Mouse (Mus musculus) midbrain, embryonic 15.5 days (tissue): ENCODE data around the gene Mrpl54. TPM values are rescaled to one million over a fixed set of nuclear protein-coding genes. Genes with fewer than 3 reads are reported as not detected.

Source experiments
- ATAC-seq: fragments of 200-750 bp; cut with Nextera tagmentation; replicated peaks from 2 replicates; pipeline ENCODE4 v1.8.0; 2017; ENCODE audit warnings: moderate TSS enrichment
- H3K27ac ChIP-seq: fragments of 300-500 bp; sonication (generic); 2 replicates; pipeline ENCODE4 v1.5.1; 2015; ENCODE audit warnings: mild to moderate bottlenecking, inconsistent platforms
- H3K27me3 ChIP-seq: fragments of 300-500 bp; sonication (generic); replicated peaks from 2 replicates; pipeline ENCODE4 v1.6.1; 2015; ENCODE audit warnings: inconsistent platforms
- H3K36me3 ChIP-seq: fragments of 300-500 bp; sonication (generic); replicated peaks from 2 replicates; pipeline ENCODE4 v1.6.1; 2015; ENCODE audit warnings: inconsistent platforms
- H3K4me1 ChIP-seq: fragments of 300-500 bp; sonication (generic); 2 replicates; pipeline ENCODE4 v1.6.1; 2015; ENCODE audit warnings: inconsistent platforms
- H3K4me2 ChIP-seq: fragments of 300-500 bp; sonication (generic); 2 replicates; pipeline ENCODE4 v1.6.1; 2015; ENCODE audit warnings: inconsistent platforms, mild to moderate bottlenecking, moderate library complexity
- H3K4me3 ChIP-seq: fragments of 300-500 bp; sonication (generic); 2 replicates; pipeline ENCODE4 v1.5.1; 2015; ENCODE audit warnings: mild to moderate bottlenecking, inconsistent platforms
- H3K9ac ChIP-seq: fragments of 300-500 bp; sonication (generic); 2 replicates; pipeline ENCODE4 v1.6.1; 2015; ENCODE audit warnings: mild to moderate bottlenecking, inconsistent platforms
- H3K9me3 ChIP-seq: fragments of 300-500 bp; sonication (generic); 2 replicates; pipeline ENCODE4 v1.6.1; 2016; ENCODE audit warnings: inconsistent platforms
- WGBS: fragments of 180-500 bp; shearing (Covaris S2); methylation state at CpG from one replicate; pipeline ENCODE4 v1.1.7; 2015; ENCODE audit warnings: mixed read lengths; 5-methylcytosine and 5-hydroxymethylcytosine counted together
- polyA plus RNA-seq: library from polyadenylated mRNA; unstranded; fragments of >200 nt; fragmentation: Nextera tagmentation; extraction: Ambion mirVana; gene quantifications from 2 replicates; pipeline ENCODE4 v1.2.1, GENCODE M21; 2015

The Mrpl54 gene
- polyA plus RNA-seq, 1 experiment from 2014 or later = 124 TPM

GRCm38 (mm10) chr10:81252424-81253419, 14.0 kb downstream of the Mrpl54 start, which contains the start of gene Matk:
TSS of gene Matk (plus strand) at chr10:81252935.
- no peaks in the 10 kb centered on the region for H3K36me3 ChIP-seq
- peaks cover 26% of the 10 kb centered on the region for H3K4me1 ChIP-seq
- H3K9me3 ChIP-seq = no peaks in the 10 kb centered on the region
- H3K4me3 ChIP-seq = peak within 1 kb of the TSS; percentile 38
- peaks cover 34% of the 10 kb centered on the region for H3K27me3 ChIP-seq
- peak within 1 kb of the TSS; percentile 67 for H3K27ac ChIP-seq
- H3K4me2 ChIP-seq = peak within 1 kb of the TSS; percentile 66
- peak; percentile 86 for ATAC-seq
- H3K9ac ChIP-seq = peak within 1 kb of the TSS; percentile 44
- 8% methylated on average over 44 of the region's 44 CpGs for WGBS

- Histone ChIP-seq H3K9me3 (no peaks in the 10 kb centered on the region), H3K36me3 (no peaks in the 10 kb centered on the region), H3K4me1 (peaks cover 18% of the 10 kb centered on the region), H3K9ac (no peak overlapping the region), H3K4me3 (no peak overlapping the region), H3K4me2 (no peak overlapping the region), H3K27ac (no peak overlapping the region), H3K27me3 (peaks cover 21% of the 10 kb centered on the region)
- ATAC-seq = no peak
- WGBS = 84% methylated on average over 8 of the region's 8 CpGs
These were observed 17.3 kb downstream of the Mrpl54 start for GRCm38 (mm10) chr10:81249442-81249841.

DNA sequence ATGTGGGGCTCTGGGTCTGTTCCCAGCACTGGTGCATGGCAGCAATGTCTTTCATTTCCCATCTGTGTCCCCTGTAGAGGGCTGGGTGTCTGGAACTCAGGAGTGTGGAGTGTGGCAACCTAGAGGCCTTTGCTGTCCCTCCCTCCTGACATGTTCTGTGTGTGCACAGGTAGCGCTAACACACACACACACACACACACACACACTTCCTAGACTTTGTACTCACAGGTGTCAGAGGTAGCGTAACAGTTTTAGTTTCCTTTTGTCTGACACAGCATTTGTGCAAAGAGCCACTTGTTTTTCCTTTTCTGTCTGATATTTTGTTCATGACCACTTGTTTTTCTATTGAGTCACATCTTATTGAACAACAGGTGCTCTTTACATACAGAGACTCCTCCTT, 18.9 kb downstream of the Mrpl54 start:
- no peak overlapping the region for H3K4me2 ChIP-seq
- no peaks in the 10 kb centered on the region for H3K36me3 ChIP-seq
- no peak overlapping the region for H3K27ac ChIP-seq
- peaks cover 10% of the 10 kb centered on the region for H3K4me1 ChIP-seq
- no peak overlapping the region for H3K9ac ChIP-seq
- WGBS = 100% methylated on average over 2 of the region's 2 CpGs
- no peak overlapping the region for H3K4me3 ChIP-seq
- no peaks in the 10 kb centered on the region for H3K9me3 ChIP-seq
- peaks cover 16% of the 10 kb centered on the region for H3K27me3 ChIP-seq
- ATAC-seq = no peak

GRCm38 (mm10) chr10:81245166-81245565, 21.6 kb downstream of the Mrpl54 start:
- no peaks in the 10 kb centered on the region for H3K4me1 ChIP-seq
- H3K4me3 ChIP-seq = no peak overlapping the region
- peaks cover 8% of the 10 kb centered on the region; the same call in 1 of the 2 replicates for H3K27me3 ChIP-seq
- H3K27ac ChIP-seq = no peak overlapping the region
- H3K36me3 ChIP-seq = no peaks in the 10 kb centered on the region
- ATAC-seq = no peak
- no peak overlapping the region for H3K9ac ChIP-seq
- WGBS = 94% methylated on average over 6 of the region's 6 CpGs
- H3K4me2 ChIP-seq = no peak overlapping the region
- no peaks in the 10 kb centered on the region for H3K9me3 ChIP-seq

DNA sequence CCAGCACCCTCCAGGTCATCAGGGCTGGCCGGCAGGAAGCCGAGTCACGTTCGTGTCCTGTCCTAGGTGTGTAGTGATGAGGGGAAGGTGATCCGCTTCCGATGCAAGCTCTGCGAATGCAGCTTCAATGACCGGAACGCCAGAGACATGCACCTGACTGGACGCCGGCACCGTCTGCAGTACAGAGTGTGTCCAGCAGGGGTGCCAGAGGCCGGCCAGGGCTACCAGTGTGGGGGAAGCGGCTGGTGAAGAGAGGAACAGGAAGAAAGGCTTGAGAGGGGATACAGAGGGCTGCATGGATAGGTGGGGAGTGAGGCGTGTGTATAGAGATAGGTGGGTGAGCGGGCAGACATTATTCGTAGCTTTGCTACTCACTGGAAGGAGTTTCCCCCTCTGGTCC, 22.1 kb downstream of the Mrpl54 start:
- no peak overlapping the region for H3K27ac ChIP-seq
- 0 out of 2 replicates have a peak, but pooled peaks cover 3% of the 10 kb centered on the region for H3K4me1 ChIP-seq
- 9% methylated on average over 17 of the region's 17 CpGs for WGBS
- peak; percentile 57 for ATAC-seq
- no peak overlapping the region for H3K9ac ChIP-seq
- no peak overlapping the region for H3K4me3 ChIP-seq
- H3K9me3 ChIP-seq = no peaks in the 10 kb centered on the region
- peaks cover 14% of the 10 kb centered on the region for H3K27me3 ChIP-seq
- no peaks in the 10 kb centered on the region for H3K36me3 ChIP-seq
- H3K4me2 ChIP-seq = no peak overlapping the region

GRCm38 (mm10) chr10:81244146-81244545, 22.6 kb downstream of the Mrpl54 start:
- Histone ChIP-seq H3K4me1 (0 out of 2 replicates have a peak, but pooled peaks cover 3% of the 10 kb centered on the region), H3K9me3 (no peaks in the 10 kb centered on the region), H3K9ac (no peak overlapping the region), H3K4me2 (no peak overlapping the region), H3K36me3 (no peaks in the 10 kb centered on the region), H3K27me3 (peaks cover 19% of the 10 kb centered on the region), H3K27ac (no peak overlapping the region), H3K4me3 (no peak overlapping the region)
- WGBS = 80% methylated on average over 4 of the region's 4 CpGs
- ATAC-seq = no peak

GRCm38 (mm10) chr10:81242021-81242420, 24.7 kb downstream of the Mrpl54 start:
- H3K9me3 ChIP-seq = no peaks in the 10 kb centered on the region
- H3K9ac ChIP-seq = no peak overlapping the region

GRCm38 (mm10) chr10:81240876-81241275, 25.9 kb downstream of the Mrpl54 start:
- Histone ChIP-seq H3K4me1 (0 out of 2 replicates have a peak, but pooled peaks cover 3% of the 10 kb centered on the region), H3K36me3 (no peaks in the 10 kb centered on the region), H3K4me3 (no peak overlapping the region), H3K9me3 (no peaks in the 10 kb centered on the region), H3K9ac (no peak overlapping the region), H3K27ac (no peak overlapping the region), H3K27me3 (peaks cover 26% of the 10 kb centered on the region), H3K4me2 (no peak overlapping the region)
- ATAC-seq = no peak
- WGBS = 19% methylated on average over 13 of the region's 13 CpGs

More at GRCm38 (mm10) chr10:81242021-81242420, 24.7 kb downstream of the Mrpl54 start:
- WGBS = 91% methylated on average over 16 of the region's 16 CpGs
- Histone ChIP-seq H3K27ac (no peak overlapping the region), H3K4me3 (no peak overlapping the region), H3K27me3 (peaks cover 26% of the 10 kb centered on the region), H3K36me3 (no peaks in the 10 kb centered on the region), H3K4me1 (0 out of 2 replicates have a peak, but pooled peaks cover 3% of the 10 kb centered on the region), H3K4me2 (no peak overlapping the region)
- no peak for ATAC-seq

DNA sequence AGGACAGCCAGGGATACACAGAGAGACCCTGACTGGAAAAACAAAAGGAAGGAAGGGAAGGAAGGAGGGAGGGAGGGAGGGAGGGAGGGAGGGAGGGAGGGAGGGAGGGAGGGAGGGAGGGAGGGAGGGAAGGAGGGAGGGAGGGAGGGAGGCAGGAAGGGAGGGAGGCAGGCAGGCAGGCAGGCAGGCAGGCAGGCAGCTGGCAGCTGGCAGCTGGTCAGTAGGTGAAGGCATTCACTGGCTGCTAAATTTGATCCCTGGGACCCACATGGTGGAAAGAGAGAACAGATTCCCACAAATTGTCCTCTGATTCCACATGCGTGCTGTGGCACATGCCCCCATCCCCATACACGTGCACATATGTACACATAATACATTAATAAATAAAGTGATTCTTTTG, 28.1 kb downstream of the Mrpl54 start:
- H3K4me2 ChIP-seq = no peak overlapping the region
- H3K27ac ChIP-seq = no peak overlapping the region
- no peaks in the 10 kb centered on the region for H3K36me3 ChIP-seq
- WGBS = 78% methylated on average over 2 of the region's 2 CpGs
- H3K9me3 ChIP-seq = no peaks in the 10 kb centered on the region
- no peak overlapping the region for H3K4me3 ChIP-seq
- H3K27me3 ChIP-seq = peaks cover 26% of the 10 kb centered on the region
- ATAC-seq = no peak
- H3K9ac ChIP-seq = no peak overlapping the region
- peaks cover 7% of the 10 kb centered on the region for H3K4me1 ChIP-seq

GRCm38 (mm10) chr10:81236471-81237268, 30.1 kb downstream of the Mrpl54 start:
- Histone ChIP-seq H3K4me2 (no peak overlapping the region), H3K27ac (no peak overlapping the region), H3K4me3 (no peak overlapping the region), H3K9ac (no peak overlapping the region), H3K27me3 (peaks cover 26% of the 10 kb centered on the region), H3K36me3 (no peaks in the 10 kb centered on the region), H3K9me3 (no peaks in the 10 kb centered on the region), H3K4me1 (peaks cover 24% of the 10 kb centered on the region)
- ATAC-seq = no peak
- 79% methylated on average over 12 of the region's 12 CpGs for WGBS

GRCm38 (mm10) chr10:81234206-81234605, 32.5 kb downstream of the Mrpl54 start:
- H3K4me1 ChIP-seq = peaks cover 35% of the 10 kb centered on the region
- H3K4me3 ChIP-seq = peak overlapping the region; percentile 63; the same call in 1 of the 2 replicates
- H3K27me3 ChIP-seq = peaks cover 8% of the 10 kb centered on the region
- peak overlapping the region; percentile 62; the same call in 1 of the 2 replicates for H3K4me2 ChIP-seq
- 0 out of 2 replicates have a peak overlapping the region, but pooled peaks have one; percentile 69 for H3K9ac ChIP-seq
- H3K36me3 ChIP-seq = no peaks in the 10 kb centered on the region
- ATAC-seq = no peak
- no peaks in the 10 kb centered on the region for H3K9me3 ChIP-seq
- 78% methylated on average over 6 of the region's 6 CpGs for WGBS
- H3K27ac ChIP-seq = no peak overlapping the region

- Histone ChIP-seq H3K9ac (peak overlapping the region; percentile 69), H3K36me3 (no peaks in the 10 kb centered on the region), H3K27ac (peak overlapping the region; percentile 63), H3K9me3 (no peaks in the 10 kb centered on the region), H3K4me1 (peaks cover 45% of the 10 kb centered on the region), H3K27me3 (peaks cover 3% of the 10 kb centered on the region; the same call in 1 of the 2 replicates), H3K4me3 (peak overlapping the region; percentile 63), H3K4me2 (peak overlapping the region; percentile 62)
- ATAC-seq = peak; percentile 43
- 0% methylated on average over 24 of the region's 28 CpGs for WGBS
These were observed 33.5 kb downstream of the Mrpl54 start for GRCm38 (mm10) chr10:81233226-81233585.
